Mouse (Mus musculus) intestine, embryonic 14.5 days (tissue): ENCODE results near the gene Myh7b. TPM values are rescaled to one million over a fixed set of nuclear protein-coding genes. Genes with fewer than 3 reads are reported as not detected.
A peak's percentile ranks its signal among the peaks of the same experiment; 100 is the strongest.
"Not testable (repeated sequence)": the region's sequence is repeated elsewhere in the genome, so short reads cannot be mapped to it uniquely, and the experiment has no call there.

Experiments used
- ATAC-seq: fragments of 200-750 bp; cut with Nextera tagmentation; replicated peaks from 2 replicates; pipeline ENCODE4 v1.8.0; 2017; ENCODE audit warnings: low read depth, moderate number of reproducible peaks, moderate TSS enrichment, moderate library complexity; ENCODE audit not compliant: low FRiP score, low TSS enrichment
- DNase-seq: peaks from one replicate; pipeline ENCODE4 v3.0.0-alpha.2; 2018; ENCODE audit warnings: low spot score
- H3K27ac ChIP-seq: fragments of 300-500 bp; sonication (generic); 2 replicates; pipeline ENCODE4 v1.5.1; 2014; ENCODE audit warnings: low read depth, mild to moderate bottlenecking, control low read depth
- H3K27me3 ChIP-seq: fragments of 300-500 bp; sonication (generic); replicated peaks from 2 replicates; pipeline ENCODE4 v1.6.1; 2014; ENCODE audit warnings: low read length, control low read depth; ENCODE audit not compliant: control insufficient read depth, insufficient read depth
- H3K36me3 ChIP-seq: fragments of 300-500 bp; sonication (generic); 2 replicates; pipeline ENCODE4 v1.6.1; 2014; ENCODE audit warnings: low read length, control low read depth; ENCODE audit not compliant: control insufficient read depth, insufficient read depth
- H3K4me1 ChIP-seq: fragments of 300-500 bp; sonication (generic); replicated peaks from 2 replicates; pipeline ENCODE4 v1.6.1; 2014; ENCODE audit warnings: low read length, control low read depth, mixed read lengths; ENCODE audit not compliant: control insufficient read depth, insufficient read depth
- H3K4me2 ChIP-seq: fragments of 300-500 bp; sonication (generic); 2 replicates; pipeline ENCODE4 v1.6.1; 2014; ENCODE audit warnings: low read length
- H3K4me3 ChIP-seq: fragments of 300-500 bp; sonication (generic); 2 replicates; pipeline ENCODE4 v1.5.1; 2014; ENCODE audit warnings: low read depth, low read length, control low read depth, mixed read lengths
- H3K9ac ChIP-seq: fragments of 300-500 bp; sonication (generic); 2 replicates; pipeline ENCODE4 v1.6.1; 2014; ENCODE audit warnings: mild to moderate bottlenecking, low read length
- H3K9me3 ChIP-seq: fragments of 300-500 bp; sonication (generic); 2 replicates; pipeline ENCODE4 v1.6.1; 2016; ENCODE audit warnings: low read length, control low read depth; ENCODE audit not compliant: control insufficient read depth
- WGBS: fragments of 180-500 bp; shearing (Covaris S2); extraction: QIAGEN DNeasy Blood & Tissue Kit; methylation state at CpG from one replicate; pipeline ENCODE4 v1.1.7; 2014; 5-methylcytosine and 5-hydroxymethylcytosine counted together
- polyA plus RNA-seq: library from polyadenylated mRNA; unstranded; fragments of >200 nt; fragmentation: Nextera tagmentation; extraction: Ambion mirVana; gene quantifications from 2 replicates; pipeline ENCODE4 v1.2.1, GENCODE M21; 2014

The Myh7b gene
- polyA plus RNA-seq, 1 experiment from 2014 or later: 0.20 TPM

- WGBS: 6% methylated on average over 6 of the region's 6 CpGs
- peak overlapping the region; percentile 77 for H3K9ac ChIP-seq
- DNase-seq (no peak), ATAC-seq (no peak)
- H3K9me3 ChIP-seq: no peaks in the 10 kb centered on the region
- peak overlapping the region; percentile 69 for H3K4me2 ChIP-seq
- no peaks in the 10 kb centered on the region for H3K27me3 ChIP-seq
- peak overlapping the region; percentile 82 for H3K27ac ChIP-seq
- H3K4me3 ChIP-seq: peak overlapping the region; percentile 67
- H3K36me3 ChIP-seq: no peaks in the 10 kb centered on the region
- H3K4me1 ChIP-seq: peaks cover 6% of the 10 kb centered on the region; the same call in 1 of the 2 replicates
Measured at GRCm38 (mm10) chr2:155591676-155592075, 19.3 kb upstream of the Myh7b start.

DNA sequence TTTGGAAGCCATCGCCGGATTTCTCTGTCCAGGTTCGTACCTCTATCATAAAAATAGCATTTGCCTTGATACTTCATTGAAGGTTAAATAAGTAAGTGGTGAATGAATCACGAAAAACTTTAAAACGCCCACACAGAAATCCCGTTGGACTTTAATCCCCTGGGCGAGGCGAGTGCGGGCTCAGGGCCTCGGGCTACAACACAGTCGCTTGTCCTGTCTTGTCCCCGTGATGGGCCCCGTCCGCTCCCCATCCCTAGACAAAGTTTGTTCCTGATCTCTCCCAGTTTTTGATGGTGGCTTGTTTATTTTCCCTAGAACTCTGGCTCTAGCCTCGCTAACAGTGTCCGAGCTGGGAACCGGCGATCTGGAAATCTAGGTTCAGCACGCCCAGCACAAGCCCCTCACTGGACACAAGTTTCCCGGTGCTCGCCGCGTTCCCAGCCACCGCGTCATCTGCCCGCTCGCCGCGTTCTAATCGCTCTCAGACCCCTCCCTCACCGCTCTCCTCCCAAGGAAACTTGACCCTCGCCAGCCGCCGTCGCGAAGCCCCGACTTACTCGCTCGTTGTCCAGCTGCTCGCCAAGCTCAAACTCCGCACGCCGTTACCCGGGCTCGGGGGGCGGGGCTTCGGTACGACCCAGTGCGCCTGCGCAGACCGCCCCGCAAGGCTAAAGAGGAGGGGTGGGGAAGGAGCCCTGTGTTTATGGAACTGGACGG, 18.7 kb upstream of the Myh7b start, which contains the start of gene Gss:
TSS of gene Gss (minus strand) at position 674 of the 717 bp plus-strand sequence.
- H3K4me1 ChIP-seq: peaks cover 6% of the 10 kb centered on the region; the same call in 1 of the 2 replicates
- peak within 1 kb of the TSS; percentile 77 for H3K9ac ChIP-seq
- peak within 1 kb of the TSS; percentile 82 for H3K27ac ChIP-seq
- H3K9me3 ChIP-seq: no peaks in the 10 kb centered on the region
- peak within 1 kb of the TSS; percentile 69 for H3K4me2 ChIP-seq
- peak; percentile 100 for DNase-seq
- no peaks in the 10 kb centered on the region for H3K27me3 ChIP-seq
- H3K36me3 ChIP-seq: no peaks in the 10 kb centered on the region
- ATAC-seq: peak; percentile 91
- under 1% methylated on average over 53 of the region's 53 CpGs for WGBS
- peak within 1 kb of the TSS; percentile 67 for H3K4me3 ChIP-seq

GRCm38 (mm10) chr2:155592854-155593283, 18.1 kb upstream of the Myh7b start:
- Histone ChIP-seq H3K4me1 (peaks cover 6% of the 10 kb centered on the region; the same call in 1 of the 2 replicates), H3K4me3 (peak overlapping the region; percentile 67), H3K9me3 (no peaks in the 10 kb centered on the region), H3K27me3 (no peaks in the 10 kb centered on the region), H3K27ac (no peak overlapping the region; the same call in 1 of the 2 replicates), H3K4me2 (peak overlapping the region; percentile 69), H3K9ac (peak overlapping the region; percentile 45; the same call in 1 of the 2 replicates), H3K36me3 (no peaks in the 10 kb centered on the region)
- DNase-seq: no peak
- WGBS: 1% methylated on average over 9 of the region's 9 CpGs
- ATAC-seq: peak; percentile 56

GRCm38 (mm10) chr2:155595516-155595915, 15.5 kb upstream of the Myh7b start:
- ATAC-seq (no peak), DNase-seq (no peak)
- Histone ChIP-seq H3K27ac (no peak overlapping the region), H3K36me3 (no peaks in the 10 kb centered on the region), H3K27me3 (no peaks in the 10 kb centered on the region), H3K9me3 (no peaks in the 10 kb centered on the region), H3K4me3 (no peak overlapping the region), H3K9ac (no peak overlapping the region), H3K4me1 (peaks cover 6% of the 10 kb centered on the region; the same call in 1 of the 2 replicates), H3K4me2 (no peak overlapping the region)
- 78% methylated on average over 6 of the region's 6 CpGs for WGBS

DNA sequence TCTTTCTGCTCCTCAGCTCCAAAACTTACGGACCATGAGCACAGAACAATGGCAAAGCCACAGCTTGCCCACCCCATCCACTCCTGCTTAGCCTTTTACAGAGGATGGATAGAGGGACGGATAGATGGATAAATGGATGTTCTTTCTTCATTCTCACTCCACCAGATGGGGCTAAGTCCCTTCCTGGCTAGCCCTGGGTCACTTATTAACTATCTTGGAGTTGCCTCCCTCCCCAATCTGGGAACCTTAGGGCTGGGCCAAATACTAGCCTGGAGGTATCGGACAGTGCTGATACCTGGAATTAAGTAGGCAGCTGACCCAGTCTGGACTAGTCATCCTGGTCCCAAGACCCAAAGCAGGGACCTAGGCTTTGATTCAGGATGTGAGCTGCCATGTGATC, 7.3 kb upstream of the Myh7b start:
- Histone ChIP-seq H3K27me3 (no peaks in the 10 kb centered on the region), H3K36me3 (no peaks in the 10 kb centered on the region), H3K9ac (no peak overlapping the region), H3K27ac (no peak overlapping the region), H3K4me3 (no peak overlapping the region), H3K4me2 (no peak overlapping the region), H3K9me3 (no peaks in the 10 kb centered on the region; the same call in 1 of the 2 replicates), H3K4me1 (no peaks in the 10 kb centered on the region; the same call in 1 of the 2 replicates)
- WGBS: 56% methylated on average over 3 of the region's 3 CpGs
- ATAC-seq: no peak
- peak; percentile 56 for DNase-seq

- Histone ChIP-seq H3K36me3 (no peaks in the 10 kb centered on the region), H3K4me1 (no peaks in the 10 kb centered on the region; the same call in 1 of the 2 replicates), H3K9ac (no peak overlapping the region), H3K27ac (no peak overlapping the region), H3K9me3 (no peaks in the 10 kb centered on the region; the same call in 1 of the 2 replicates), H3K4me2 (no peak overlapping the region), H3K4me3 (no peak overlapping the region), H3K27me3 (no peaks in the 10 kb centered on the region)
- DNase-seq: no peak
- ATAC-seq: peak; percentile 51; the same call in 1 of the 2 replicates
- WGBS: 43% methylated on average over 10 of the region's 10 CpGs
Measured at GRCm38 (mm10) chr2:155604560-155605235, 6.3 kb upstream of the Myh7b start.

GRCm38 (mm10) chr2:155605236-155605589, 5.8 kb upstream of the Myh7b start:
- 0 out of 2 replicates have a peak, but pooled peaks have one; percentile 47 for ATAC-seq
- not testable (repeated sequence) for H3K27ac ChIP-seq

DNA sequence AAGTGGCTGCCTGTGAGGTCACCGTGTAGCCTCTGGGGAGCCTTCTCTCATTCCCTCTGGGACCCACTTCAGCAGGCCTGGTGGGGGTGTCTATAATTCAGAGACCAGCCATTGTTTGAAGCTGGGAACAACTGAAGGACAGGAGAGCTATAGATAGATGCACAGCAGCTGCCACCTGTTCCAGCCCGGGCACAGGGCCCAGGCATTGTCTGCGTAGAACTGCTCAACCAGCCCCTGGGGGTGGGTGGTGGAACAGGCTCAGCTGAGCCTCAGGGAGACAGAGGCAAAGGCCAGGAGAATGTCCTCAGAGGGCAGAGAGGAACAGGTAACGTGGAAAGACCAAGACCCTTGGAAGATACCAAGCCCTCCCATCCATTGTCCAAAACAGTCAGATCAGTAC, 4.7 kb upstream of the Myh7b start:
- no peaks in the 10 kb centered on the region for H3K27me3 ChIP-seq
- no peaks in the 10 kb centered on the region; the same call in 1 of the 2 replicates for H3K9me3 ChIP-seq
- no peak overlapping the region for H3K27ac ChIP-seq
- no peak overlapping the region for H3K4me3 ChIP-seq
- DNase-seq (no peak), ATAC-seq (no peak)
- no peaks in the 10 kb centered on the region for H3K36me3 ChIP-seq
- H3K9ac ChIP-seq: no peak overlapping the region
- H3K4me1 ChIP-seq: no peaks in the 10 kb centered on the region; the same call in 1 of the 2 replicates
- WGBS: 76% methylated on average over 4 of the region's 4 CpGs
- H3K4me2 ChIP-seq: no peak overlapping the region

More at GRCm38 (mm10) chr2:155605236-155605589, 5.8 kb upstream of the Myh7b start:
- not testable (repeated sequence) for H3K9me3 ChIP-seq, H3K4me1 ChIP-seq, H3K4me3 ChIP-seq, H3K27me3 ChIP-seq, H3K9ac ChIP-seq, H3K36me3 ChIP-seq, H3K4me2 ChIP-seq, DNase-seq
- WGBS: 75% methylated on average over 4 of the region's 4 CpGs
